Mouse (Mus musculus) embryonic facial prominence, embryonic 10.5 days (tissue): ENCODE data around the gene Kdm1a. TPM values are rescaled to one million over a fixed set of nuclear protein-coding genes. Genes with fewer than 3 reads are reported as not detected.

Experiments used
- DNase-seq: peaks from one replicate; pipeline ENCODE4 v3.0.0-alpha.2; 2017; ENCODE audit warnings: low spot score
- H3K27ac ChIP-seq: fragments of 300-500 bp; sonication (generic); replicated peaks from 2 replicates; pipeline ENCODE4 v1.5.1; 2016; ENCODE audit warnings: mild to moderate bottlenecking
- H3K27me3 ChIP-seq: fragments of 300-500 bp; sonication (generic); replicated peaks from 2 replicates; pipeline ENCODE4 v1.6.1; 2016; ENCODE audit warnings: low read depth, mild to moderate bottlenecking; ENCODE audit not compliant: poor library complexity, severe bottlenecking
- H3K36me3 ChIP-seq: fragments of 300-500 bp; sonication (generic); replicated peaks from 2 replicates; pipeline ENCODE4 v1.6.1; 2016; ENCODE audit warnings: mild to moderate bottlenecking, moderate library complexity
- H3K4me1 ChIP-seq: fragments of 300-500 bp; sonication (generic); 2 replicates; pipeline ENCODE4 v1.6.1; 2016
- H3K4me3 ChIP-seq: fragments of 300-500 bp; sonication (generic); 2 replicates; pipeline ENCODE4 v1.5.1; 2016; ENCODE audit warnings: mild to moderate bottlenecking, moderate library complexity
- H3K9me3 ChIP-seq: fragments of 300-500 bp; sonication (generic); 2 replicates; pipeline ENCODE4 v1.6.1; 2016; ENCODE audit warnings: mild to moderate bottlenecking
- WGBS: fragments of 180-500 bp; shearing (Covaris S2); methylation state at CpG from one replicate; pipeline ENCODE4 v1.1.7; 2016; 5-methylcytosine and 5-hydroxymethylcytosine counted together
- polyA plus RNA-seq: library from polyadenylated mRNA; unstranded; fragments of >200 nt; fragmentation: Nextera tagmentation; extraction: Ambion mirVana; gene quantifications from 2 replicates; pipeline ENCODE4 v1.2.1, GENCODE M21; 2016

Kdm1a gene
- 54.2 and 56.1 TPM in 2 replicates for polyA plus RNA-seq

- Histone ChIP-seq H3K9me3 (no peaks in the 10 kb centered on the region), H3K4me3 (peak within 1 kb of the TSS; percentile 99), H3K4me1 (peaks cover 15% of the 10 kb centered on the region), H3K36me3 (peaks cover 24% of the 10 kb centered on the region), H3K27ac (peak within 1 kb of the TSS; percentile 98), H3K27me3 (no peaks in the 10 kb centered on the region)
- DNase-seq, result peak; percentile 97
- under 1% methylated on average over 45 of the region's 45 CpGs for WGBS
These were observed at the start of gene Kdm1a for GRCm38 (mm10) chr4:136602568-136602967. Gene Kdm1a (minus strand): TSS chr4:136602723.

- WGBS, result 79% methylated on average over 13 of the region's 13 CpGs
- Histone ChIP-seq H3K27ac (peak overlapping the region; percentile 2), H3K4me1 (peaks cover 36% of the 10 kb centered on the region), H3K4me3 (no peak overlapping the region), H3K27me3 (no peaks in the 10 kb centered on the region; the same call in 1 of the 2 replicates), H3K9me3 (no peaks in the 10 kb centered on the region), H3K36me3 (peaks cover 52% of the 10 kb centered on the region)
- DNase-seq, result no peak
These were observed 49.5 kb upstream of the Kdm1a start for GRCm38 (mm10) chr4:136651882-136652527.

- no peaks in the 10 kb centered on the region; the same call in 1 of the 2 replicates for H3K27me3 ChIP-seq
- H3K4me3 ChIP-seq, result no peak overlapping the region
- no peaks in the 10 kb centered on the region for H3K9me3 ChIP-seq
- peaks cover 36% of the 10 kb centered on the region for H3K4me1 ChIP-seq
- DNase-seq, result peak; percentile 71
- H3K27ac ChIP-seq, result no peak overlapping the region
- 64% methylated on average over 3 of the region's 3 CpGs for WGBS
- peaks cover 46% of the 10 kb centered on the region for H3K36me3 ChIP-seq
These were observed 48.9 kb upstream of the Kdm1a start for GRCm38 (mm10) chr4:136651357-136651811.

GRCm38 (mm10) chr4:136650261-136650660 is 47.7 kb upstream of the Kdm1a start:
- no peaks in the 10 kb centered on the region; the same call in 1 of the 2 replicates for H3K27me3 ChIP-seq
- 84% methylated on average over 8 of the region's 8 CpGs for WGBS
- DNase-seq, result no peak
- H3K4me1 ChIP-seq, result peaks cover 36% of the 10 kb centered on the region
- no peak overlapping the region for H3K4me3 ChIP-seq
- H3K27ac ChIP-seq, result no peak overlapping the region
- H3K9me3 ChIP-seq, result no peaks in the 10 kb centered on the region
- H3K36me3 ChIP-seq, result peaks cover 35% of the 10 kb centered on the region

- DNase-seq, result peak; percentile 47
- H3K27me3 ChIP-seq, result no peaks in the 10 kb centered on the region; the same call in 1 of the 2 replicates
- H3K4me1 ChIP-seq, result peaks cover 36% of the 10 kb centered on the region
- 38% methylated on average over 13 of the region's 13 CpGs for WGBS
- H3K36me3 ChIP-seq, result peaks cover 28% of the 10 kb centered on the region
- H3K9me3 ChIP-seq, result no peaks in the 10 kb centered on the region
- H3K27ac ChIP-seq, result peak overlapping the region; percentile 32
- H3K4me3 ChIP-seq, result peak overlapping the region; percentile 30; the same call in 1 of the 2 replicates
These were observed 47.1 kb upstream of the Kdm1a start for GRCm38 (mm10) chr4:136649480-136650196.

GRCm38 (mm10) chr4:136648922-136649479 is 46.5 kb upstream of the Kdm1a start:
- Histone ChIP-seq H3K27me3 (no peaks in the 10 kb centered on the region; the same call in 1 of the 2 replicates), H3K9me3 (no peaks in the 10 kb centered on the region), H3K36me3 (peaks cover 22% of the 10 kb centered on the region), H3K4me3 (peak overlapping the region; percentile 30), H3K4me1 (peaks cover 36% of the 10 kb centered on the region), H3K27ac (peak overlapping the region; percentile 32)
- WGBS, result 12% methylated on average over 11 of the region's 11 CpGs
- DNase-seq, result peak; percentile 88

- H3K4me3 ChIP-seq, result peak overlapping the region; percentile 64
- 8% methylated on average over 10 of the region's 10 CpGs for WGBS
- H3K9me3 ChIP-seq, result no peaks in the 10 kb centered on the region; the same call in 1 of the 2 replicates
- H3K27me3 ChIP-seq, result peaks cover 56% of the 10 kb centered on the region
- peaks cover 24% of the 10 kb centered on the region for H3K4me1 ChIP-seq
- H3K27ac ChIP-seq, result peak overlapping the region; percentile 52; the same call in 1 of the 2 replicates
- no peaks in the 10 kb centered on the region for H3K36me3 ChIP-seq
- DNase-seq, result peak; percentile 64
These were observed 36.4 kb upstream of the Kdm1a start for GRCm38 (mm10) chr4:136638890-136639289.

- 31% methylated on average over 7 of the region's 7 CpGs for WGBS
- Histone ChIP-seq H3K4me3 (peak overlapping the region; percentile 64), H3K9me3 (no peaks in the 10 kb centered on the region; the same call in 1 of the 2 replicates), H3K4me1 (peaks cover 24% of the 10 kb centered on the region), H3K27ac (no peak overlapping the region), H3K36me3 (no peaks in the 10 kb centered on the region), H3K27me3 (peaks cover 56% of the 10 kb centered on the region)
- no peak for DNase-seq
These were observed 35.8 kb upstream of the Kdm1a start for GRCm38 (mm10) chr4:136638230-136638750.

- H3K9me3 ChIP-seq, result no peaks in the 10 kb centered on the region; the same call in 1 of the 2 replicates
- H3K36me3 ChIP-seq, result no peaks in the 10 kb centered on the region
- peaks cover 24% of the 10 kb centered on the region for H3K4me1 ChIP-seq
- H3K27me3 ChIP-seq, result peaks cover 56% of the 10 kb centered on the region
- H3K4me3 ChIP-seq, result peak overlapping the region; percentile 64
- 3% methylated on average over 76 of the region's 76 CpGs for WGBS
- H3K27ac ChIP-seq, result peak overlapping the region; percentile 77
- peak; percentile 61 for DNase-seq
These were observed 35.2 kb upstream of the Kdm1a start for GRCm38 (mm10) chr4:136637563-136638229.

- WGBS, result 16% methylated on average over 37 of the region's 37 CpGs
- Histone ChIP-seq H3K27ac (peak overlapping the region; percentile 77), H3K27me3 (peaks cover 56% of the 10 kb centered on the region), H3K36me3 (no peaks in the 10 kb centered on the region), H3K4me1 (peaks cover 24% of the 10 kb centered on the region), H3K4me3 (peak overlapping the region; percentile 64), H3K9me3 (no peaks in the 10 kb centered on the region; the same call in 1 of the 2 replicates)
- peak; percentile 35 for DNase-seq
These were observed 34.5 kb upstream of the Kdm1a start for GRCm38 (mm10) chr4:136636983-136637562.

GRCm38 (mm10) chr4:136636511-136636910 is 34.0 kb upstream of the Kdm1a start:
- peaks cover 24% of the 10 kb centered on the region for H3K4me1 ChIP-seq
- no peak for DNase-seq
- H3K9me3 ChIP-seq, result no peaks in the 10 kb centered on the region; the same call in 1 of the 2 replicates
- no peak overlapping the region for H3K4me3 ChIP-seq
- H3K27me3 ChIP-seq, result peaks cover 56% of the 10 kb centered on the region
- H3K27ac ChIP-seq, result no peak overlapping the region
- no peaks in the 10 kb centered on the region for H3K36me3 ChIP-seq
- 61% methylated on average over 5 of the region's 5 CpGs for WGBS
